Mouse (Mus musculus) CH12.LX (cell line): Measurements from ENCODE around the gene 6430550D23Rik. TPM values are rescaled to one million over a fixed set of nuclear protein-coding genes. Genes with fewer than 3 reads are reported as not detected.

ENCODE experiments used
- DNase-seq: peaks from one replicate; pipeline ENCODE4 v3.0.0-alpha.2; 2013; ENCODE audit errors: extremely low read depth
- H3K27ac ChIP-seq: 2 replicates; pipeline ENCODE4 v1.5.1; 2012; ENCODE audit warnings: low read depth, mild to moderate bottlenecking, control low read depth, moderate library complexity; ENCODE audit not compliant: insufficient read depth
- H3K27me3 ChIP-seq: replicated peaks from 2 replicates; pipeline ENCODE3; 2012; ENCODE audit warnings: inconsistent platforms
- H3K36me3 ChIP-seq, 2 experiments: replicated peaks in 1 of 2; 2 replicates each; pipeline versions ENCODE3 to v1.6.1; 2012; ENCODE audit warnings: inconsistent platforms in 1 of 2, low read length in 1 of 2, mild to moderate bottlenecking in 1 of 2, mixed read lengths in 1 of 2, moderate library complexity in 1 of 2; ENCODE audit not compliant: control insufficient read depth in 1 of 2, insufficient read depth in 1 of 2
- H3K4me1 ChIP-seq, 2 experiments: 2 replicates each; pipeline ENCODE4 v1.6.1; 2012; ENCODE audit warnings: inconsistent platforms in 1 of 2, moderate library complexity in 1 of 2; ENCODE audit not compliant: insufficient read depth in 2 of 2, control insufficient read depth in 1 of 2
- H3K4me2 ChIP-seq: 2 replicates; pipeline ENCODE4 v1.6.1; 2012; ENCODE audit warnings: low read depth, mild to moderate bottlenecking, control low read depth; ENCODE audit not compliant: poor library complexity, insufficient read depth, severe bottlenecking
- H3K4me3 ChIP-seq, 3 experiments: fragments of 150-350 bp in 1 of 3; sonication (generic) in 1 of 3; replicated peaks in 1 of 3; 2 replicates each; pipeline versions ENCODE3 to v1.5.1; 2011 to 2012; ENCODE audit warnings: low read depth in 2 of 3, low read length in 2 of 3, mild to moderate bottlenecking in 2 of 3, moderate library complexity in 2 of 3, control low read depth in 1 of 3, improper control_type of control experiment in 1 of 3, inconsistent platforms in 1 of 3, mixed read lengths in 1 of 3; ENCODE audit not compliant: poor library complexity in 1 of 3
- H3K79me2 ChIP-seq: replicated peaks from 2 replicates; pipeline ENCODE4 v1.6.1; 2012; ENCODE audit warnings: mild to moderate bottlenecking, moderate library complexity; ENCODE audit not compliant: control insufficient read depth, poor library complexity, insufficient read depth, severe bottlenecking; ENCODE audit errors: extremely low read depth
- H3K9ac ChIP-seq: 2 replicates; pipeline ENCODE4 v1.6.1; 2012; ENCODE audit warnings: low read depth, mild to moderate bottlenecking, control low read depth, moderate library complexity; ENCODE audit not compliant: insufficient read depth
- H3K9me3 ChIP-seq: replicated peaks from 2 replicates; pipeline ENCODE3; 2012; ENCODE audit warnings: low read length, inconsistent platforms, mixed read lengths
- BHLHE40 ChIP-seq: IDR thresholded peaks from 2 replicates; pipeline ENCODE4 v1.6.1; 2011; ENCODE audit warnings: mild to moderate bottlenecking, low read depth, low read length, improper control_type of control experiment
- CHD1 ChIP-seq: IDR thresholded peaks from 2 replicates; pipeline ENCODE4 v1.6.1; 2012; ENCODE audit warnings: low read depth, low read length, improper control_type of control experiment, inconsistent platforms
- CHD2 ChIP-seq: IDR thresholded peaks from 2 replicates; pipeline ENCODE4 v1.6.1; 2011; ENCODE audit warnings: low read length, improper control_type of control experiment
- E2F4 ChIP-seq: IDR thresholded peaks from 2 replicates; pipeline ENCODE4 v1.6.1; 2011; ENCODE audit warnings: low read depth, low read length, improper control_type of control experiment; ENCODE audit not compliant: insufficient replicate concordance
- ELF1 ChIP-seq: IDR thresholded peaks from 2 replicates; pipeline ENCODE4 v1.6.1; 2014; ENCODE audit warnings: low read depth, mild to moderate bottlenecking, inconsistent platforms, low read length, improper control_type of control experiment
- GABPA ChIP-seq: IDR thresholded peaks from 2 replicates; pipeline ENCODE4 v1.6.1; 2012; ENCODE audit warnings: low read depth, low read length, improper control_type of control experiment, inconsistent platforms; ENCODE audit not compliant: insufficient replicate concordance
- IRF4 ChIP-seq: IDR thresholded peaks from 2 replicates; pipeline ENCODE4 v1.6.1; 2014; ENCODE audit warnings: low read depth, mild to moderate bottlenecking, inconsistent platforms, low read length, improper control_type of control experiment
- JUN ChIP-seq: IDR thresholded peaks from 2 replicates; pipeline ENCODE4 v1.6.1; 2011; ENCODE audit warnings: low read depth, mild to moderate bottlenecking, low read length, improper control_type of control experiment, moderate library complexity; ENCODE audit not compliant: insufficient read depth
- JUND ChIP-seq: conservative IDR thresholded peaks from 2 replicates; pipeline ENCODE4 v1.6.1; 2011; ENCODE audit warnings: low read depth, low read length, improper control_type of control experiment
- MAX ChIP-seq: IDR thresholded peaks from 2 replicates; pipeline ENCODE4 v1.6.1; 2011; ENCODE audit warnings: low read length, improper control_type of control experiment
- MAZ ChIP-seq: IDR thresholded peaks from 2 replicates; pipeline ENCODE4 v1.6.1; 2012; ENCODE audit warnings: low read depth, mild to moderate bottlenecking, inconsistent platforms, low read length, improper control_type of control experiment, moderate library complexity
- MYC ChIP-seq: IDR thresholded peaks from 2 replicates; pipeline ENCODE4 v1.6.1; 2011; ENCODE audit warnings: low read depth, mild to moderate bottlenecking, improper control_type of control experiment, low read length
- NRF1 ChIP-seq: IDR thresholded peaks from 2 replicates; pipeline ENCODE4 v1.6.1; 2014; ENCODE audit warnings: low read depth, mild to moderate bottlenecking, inconsistent platforms, low read length, improper control_type of control experiment, moderate library complexity
- POLR2AphosphoS2 ChIP-seq: IDR thresholded peaks from 2 replicates; pipeline ENCODE4 v1.6.1; 2011; ENCODE audit warnings: low read depth, low read length, improper control_type of control experiment
- RAD21 ChIP-seq: IDR thresholded peaks from 2 replicates; pipeline ENCODE4 v1.6.1; 2011; ENCODE audit warnings: low read depth, mild to moderate bottlenecking, low read length, improper control_type of control experiment, moderate library complexity
- RCOR1 ChIP-seq: conservative IDR thresholded peaks from 2 replicates; pipeline ENCODE4 v1.6.1; 2012; ENCODE audit warnings: low read depth, mild to moderate bottlenecking, inconsistent platforms, low read length, improper control_type of control experiment
- SIN3A ChIP-seq: IDR thresholded peaks from 2 replicates; pipeline ENCODE4 v1.6.1; 2012; ENCODE audit warnings: low read length, improper control_type of control experiment, inconsistent platforms
- USF1 ChIP-seq: IDR thresholded peaks from 2 replicates; pipeline ENCODE4 v1.6.1; 2014; ENCODE audit warnings: low read depth, mild to moderate bottlenecking, inconsistent platforms, low read length, improper control_type of control experiment
- USF2 ChIP-seq: conservative IDR thresholded peaks from 2 replicates; pipeline ENCODE4 v1.6.1; 2011; ENCODE audit warnings: low read depth, low read length, improper control_type of control experiment
- ZC3H11A ChIP-seq: IDR thresholded peaks from 2 replicates; pipeline ENCODE4 v1.6.1; 2012; ENCODE audit warnings: low read depth, mild to moderate bottlenecking, inconsistent platforms, low read length, improper control_type of control experiment
- ZMIZ1 ChIP-seq: IDR thresholded peaks from 2 replicates; pipeline ENCODE4 v1.6.1; 2012; ENCODE audit warnings: low read depth, mild to moderate bottlenecking, inconsistent platforms, low read length, improper control_type of control experiment
- ZNF384 ChIP-seq: IDR thresholded peaks from 2 replicates; pipeline ENCODE4 v1.6.1; 2012; ENCODE audit warnings: low read depth, low read length, improper control_type of control experiment, inconsistent platforms
- dilution Hi-C: fragments of 300-500 bp; cut with MboI; formaldehyde crosslinking; loops from 2 replicates; pipeline ENCODE4 v1.14.3; 2020; ENCODE audit warnings: low sequenced_read_pairs; ENCODE audit not compliant: extremely low pct_unique_long_range_greater_than_20kb, extremely low pct_ligation_motif_present
- in situ Hi-C: fragments of 300-500 bp; cut with MboI; formaldehyde crosslinking; loops from 3 replicates; pipeline ENCODE4 v1.14.3; 2019; ENCODE audit warnings: low sequenced_read_pairs, low pct_ligation_motif_present, low pct_unique_long_range_greater_than_20kb, mixed read lengths
- polyA plus RNA-seq: library from polyadenylated mRNA; unstranded; fragments of >175 nt; gene quantifications from 2 replicates; pipeline ENCODE4 v1.2.1, GENCODE M21; 2012; ENCODE audit warnings: low read depth; ENCODE audit not compliant: insufficient read length
- total RNA-seq, 2 experiments: library from RNA; depleted of rRNA; stranded (reverse); fragments of 300-350 nt in 1 of 2; fragments of >200 nt in 1 of 2; gene quantifications; 2 replicates each; pipeline ENCODE4 v1.2.3; 2012 to 2014

6430550D23Rik gene
- total and polyA plus RNA-seq, 3 experiments, result 0.78 to 1.4 (median 0.81) TPM

DNA sequence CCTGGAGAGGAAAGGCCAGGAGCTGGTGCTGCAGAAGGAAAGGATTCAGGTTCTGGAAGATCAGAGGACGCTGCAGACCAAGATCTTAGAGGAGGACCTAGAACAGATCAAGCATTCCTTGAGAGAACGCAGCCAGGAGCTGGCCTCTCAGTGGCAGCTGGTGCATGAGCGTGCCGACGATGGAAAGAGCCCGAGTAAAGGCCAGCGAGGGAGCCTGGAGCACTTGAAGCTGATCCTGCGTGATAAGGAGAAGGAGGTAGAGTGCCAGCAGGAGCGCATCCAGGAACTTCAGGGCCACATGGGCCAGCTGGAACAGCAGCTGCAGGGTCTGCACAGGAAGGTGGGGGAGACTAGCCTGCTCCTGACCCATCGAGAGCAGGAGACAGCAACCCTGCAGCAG lies 16.6 kb downstream of the 6430550D23Rik start:
- DNase-seq, result no peak
- H3K79me2 ChIP-seq, result no peaks in the 10 kb centered on the region
- H3K36me3 ChIP-seq, result peaks cover 89 to 97% of the 10 kb centered on the region in 2 experiments
- H3K4me1 ChIP-seq, result no peaks in the 10 kb centered on the region
- H3K4me3 ChIP-seq, result no peak overlapping the region
- H3K27ac ChIP-seq, result no peak overlapping the region
- in situ Hi-C loops (loop anchor here (25.0 kb wide), 1 partner anchor 296 kb away; no protein-coding TSS in a partner anchor), dilution Hi-C loops (no loop called here)
- H3K4me2 ChIP-seq, result no peak overlapping the region
- no peaks in the 10 kb centered on the region for H3K27me3 ChIP-seq
- H3K9me3 ChIP-seq, result no peaks in the 10 kb centered on the region
- no peak overlapping the region for H3K9ac ChIP-seq
- no peak for TF ChIP-seq ZMIZ1
- no peak for TF ChIP-seq CHD1
- TF ChIP-seq NRF1, result no peak
- TF ChIP-seq CHD2, result no peak
- TF ChIP-seq GABPA, result no peak
- no peak for TF ChIP-seq USF1
- TF ChIP-seq POLR2AphosphoS2, result no peak
- TF ChIP-seq RCOR1, result no peak
- no peak for TF ChIP-seq JUN
- TF ChIP-seq ZC3H11A, result no peak
- no peak for TF ChIP-seq SIN3A
- no peak for TF ChIP-seq MAZ
- TF ChIP-seq E2F4, result no peak
- no peak for TF ChIP-seq JUND
- no peak for TF ChIP-seq RAD21
- TF ChIP-seq ZNF384, result no peak
- TF ChIP-seq ELF1, result no peak

DNA sequence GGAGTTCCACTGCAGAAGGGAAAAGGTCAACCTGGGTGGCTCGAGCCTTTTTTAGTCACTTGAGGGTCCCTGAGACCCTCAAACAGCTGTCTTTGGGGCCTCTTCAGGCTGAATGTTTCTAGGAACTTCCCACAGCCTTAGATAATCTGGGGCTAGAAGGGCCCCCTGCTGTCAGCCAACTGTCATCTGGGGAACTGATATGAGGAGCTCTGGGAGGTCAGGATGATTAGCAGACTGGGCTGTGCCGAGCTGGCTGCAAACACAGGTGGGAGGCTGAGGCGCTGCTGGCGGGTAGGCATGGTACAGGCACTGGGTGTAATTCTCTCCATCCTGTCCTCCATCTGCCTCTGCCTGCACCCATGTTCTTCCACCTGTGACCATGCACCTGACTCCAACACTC lies 18.7 kb downstream of the 6430550D23Rik start:
- TF ChIP-seq MAX, result no peak
- TF ChIP-seq MYC, result no peak
- no peak for TF ChIP-seq USF2
- no peak for TF ChIP-seq BHLHE40
- TF ChIP-seq ZC3H11A, result no peak
- no peak for TF ChIP-seq NRF1
- no peak for TF ChIP-seq IRF4
- no peak for TF ChIP-seq RCOR1
- H3K4me2 ChIP-seq, result no peak overlapping the region
- no peak overlapping the region for H3K4me3 ChIP-seq
- DNase-seq, result no peak
- dilution Hi-C loops (no loop called here), in situ Hi-C loops (loop anchor here (25.0 kb wide), 1 partner anchor 298 kb away; no protein-coding TSS in a partner anchor)
- no peaks in the 10 kb centered on the region for H3K27me3 ChIP-seq
- no peak overlapping the region for H3K9ac ChIP-seq
- H3K4me1 ChIP-seq, result no peaks in the 10 kb centered on the region
- peaks cover 87 to 97% of the 10 kb centered on the region in 2 experiments for H3K36me3 ChIP-seq
- no peaks in the 10 kb centered on the region for H3K79me2 ChIP-seq
- no peak overlapping the region for H3K27ac ChIP-seq
- no peaks in the 10 kb centered on the region for H3K9me3 ChIP-seq
